Mouse (Mus musculus) macrophage (primary cell): ENCODE data around the gene Srsf2. TPM values are rescaled to one million over a fixed set of nuclear protein-coding genes. Genes with fewer than 3 reads are reported as not detected.

Source experiments
- polyA plus RNA-seq: library from polyadenylated mRNA; stranded (reverse); fragments of 250-400 nt; gene quantifications from 3 replicates; pipeline ENCODE4 v1.2.4, GENCODE M21; 2018; ENCODE audit warnings: inconsistent platforms

Gene Srsf2
- polyA plus RNA-seq, 1 experiment from 2014 or later = 176 TPM

Other genes starting within 250 kb of the Srsf2 start
- gene Rhbdf2, start 226.1 kb downstream of the Srsf2 start, polyA plus RNA-seq = 14.2 to 37.1 TPM (median 21.7 TPM) in 3 replicates
- not detected in 3 replicates for gene Prcd, start 199.6 kb downstream of the Srsf2 start, polyA plus RNA-seq
- not detected in 3 replicates for gene Cygb, start 198.8 kb downstream of the Srsf2 start, polyA plus RNA-seq
- gene St6galnac1, start 77.6 kb downstream of the Srsf2 start, polyA plus RNA-seq = not detected in 3 replicates
- not detected in 3 replicates for gene Mxra7, start 25.0 kb downstream of the Srsf2 start, polyA plus RNA-seq
- gene Mettl23, start 9.8 kb downstream of the Srsf2 start, polyA plus RNA-seq = 12.5 to 17.0 TPM (median 16.0 TPM) in 3 replicates
- 19.8 to 25.1 TPM (median 21.8 TPM) in 3 replicates for gene Jmjd6, start 9.6 kb downstream of the Srsf2 start, polyA plus RNA-seq
- 105 to 174 TPM (median 118 TPM) in 3 replicates for gene Mfsd11, start 654 bp downstream of the Srsf2 start, polyA plus RNA-seq
- gene Mgat5b, start 65.8 kb upstream of the Srsf2 start, polyA plus RNA-seq = not detected in 3 replicates